Mouse (Mus musculus): ENCODE measurements around the gene Hist1h2af. TPM values are rescaled to one million over a fixed set of nuclear protein-coding genes. Genes with fewer than 3 reads are reported as not detected.

Gene Hist1h2af
- total RNA-seq, 2 experiments from 2014 or later = 1,080 to 1,089 TPM

Other genes with a start within 250 kb of the Hist1h2af start
- gene Zfp322a, start 164.7 kb upstream of the Hist1h2af start, total RNA-seq (2023) = 1 to 10 TPM; 9.4 to 9.9 TPM
- 10 to 100 TPM in 1 of 2 experiments, 1 to 10 TPM in 1; 8.7 to 10.1 TPM for gene Abt1, start 110.0 kb upstream of the Hist1h2af start, total RNA-seq (2023)
- under 1 TPM; 0.11 to 0.29 TPM for gene Btn1a1, start 68.0 kb upstream of the Hist1h2af start, total RNA-seq (2023)
- not detected for gene Btn2a2, start 45.0 kb upstream of the Hist1h2af start, total RNA-seq (2023)
- 1,000 to 10,000 TPM; 1,672 to 1,684 TPM for gene Hist1h4h, start 2.9 kb upstream of the Hist1h2af start, total RNA-seq (2023)
- 100 to 1,000 TPM; 354 to 358 TPM for gene Hist1h3g, start 1.5 kb downstream of the Hist1h2af start, total RNA-seq (2023)
- gene Hist1h2bh, start 9.5 kb downstream of the Hist1h2af start, total RNA-seq (2023) = 100 to 1,000 TPM; 133 to 136 TPM
- gene Hist1h3f, start 10.1 kb downstream of the Hist1h2af start, total RNA-seq (2023) = 100 to 1,000 TPM; 457 to 468 TPM
- 1,000 to 10,000 TPM; 2,366 to 2,514 TPM for gene Hist1h4f, start 17.7 kb downstream of the Hist1h2af start, total RNA-seq (2023)
- gene Hist1h1d, start 19.4 kb downstream of the Hist1h2af start, total RNA-seq (2023) = 100 to 1,000 TPM; 108 to 121 TPM
- gene Hist1h3e, start 28.5 kb downstream of the Hist1h2af start, total RNA-seq (2023) = 100 to 1,000 TPM; 839 to 947 TPM
- 100 to 1,000 TPM; 191 to 199 TPM for gene Hist1h2ae, start 37.3 kb downstream of the Hist1h2af start, total RNA-seq (2023)
- gene Hist1h2bg, start 37.5 kb downstream of the Hist1h2af start, total RNA-seq (2023) = 1,000 to 10,000 TPM; 1,545 to 1,845 TPM
- 1,000 to 10,000 TPM; 1,042 to 1,254 TPM for gene Hist1h2bf, start 40.3 kb downstream of the Hist1h2af start, total RNA-seq (2023)
- gene Hist1h2ad, start 40.5 kb downstream of the Hist1h2af start, total RNA-seq (2023) = 100 to 1,000 TPM; 115 to 121 TPM
- gene Hist1h3d, start 41.9 kb downstream of the Hist1h2af start, total RNA-seq (2023) = 100 to 1,000 TPM; 147 to 159 TPM
- 100 to 1,000 TPM; 726 to 742 TPM for gene Hist1h4d, start 47.7 kb downstream of the Hist1h2af start, total RNA-seq (2023)
- 100 to 1,000 TPM; 103 to 111 TPM for gene Hist1h2be, start 87.2 kb downstream of the Hist1h2af start, total RNA-seq (2023)
- 100 to 1,000 TPM; 779 TPM for gene Hist1h1e, start 88.7 kb downstream of the Hist1h2af start, total RNA-seq (2023)
- 10 to 100 TPM; 48.0 to 51.5 TPM for gene Hist1h2ac, start 150.0 kb downstream of the Hist1h2af start, total RNA-seq (2023)
- gene Hist1h2bc, start 150.3 kb downstream of the Hist1h2af start, total RNA-seq (2023) = 100 to 1,000 TPM in 1 of 2 experiments, 10 to 100 TPM in 1; 97.4 to 109 TPM
- 1 to 10 TPM in 1 of 2 experiments, under 1 TPM in 1; 0.86 to 1.1 TPM for gene Hist1h1t, start 161.9 kb downstream of the Hist1h2af start, total RNA-seq (2023)
- gene Hist1h4c, start 164.5 kb downstream of the Hist1h2af start, total RNA-seq (2023) = 100 to 1,000 TPM; 391 to 419 TPM
- 1 to 10 TPM; 4.2 to 6.6 TPM for gene Hfe, start 176.9 kb downstream of the Hist1h2af start, total RNA-seq (2023)
- gene Hist1h1c, start 204.9 kb downstream of the Hist1h2af start, total RNA-seq (2023) = 1,000 to 10,000 TPM; 1,619 to 1,663 TPM
- gene Hist1h3c, start 211.7 kb downstream of the Hist1h2af start, total RNA-seq (2023) = 100 to 1,000 TPM; 617 to 658 TPM
- 100 to 1,000 TPM; 868 to 875 TPM for gene Hist1h2bb, start 212.8 kb downstream of the Hist1h2af start, total RNA-seq (2023)
- 1,000 to 10,000 TPM; 1,294 to 1,569 TPM for gene Hist1h2ab, start 217.2 kb downstream of the Hist1h2af start, total RNA-seq (2023)
- gene Hist1h3b, start 218.4 kb downstream of the Hist1h2af start, total RNA-seq (2023) = 1,000 to 10,000 TPM; 1,352 to 1,548 TPM
- 100 to 1,000 TPM; 569 to 600 TPM for gene Hist1h4b, start 223.1 kb downstream of the Hist1h2af start, total RNA-seq (2023)
- gene Hist1h4a, start 227.3 kb downstream of the Hist1h2af start, total RNA-seq (2023) = 100 to 1,000 TPM; 541 to 562 TPM
- gene Hist1h3a, start 228.5 kb downstream of the Hist1h2af start, total RNA-seq (2023) = 1,000 to 10,000 TPM in 1 of 2 experiments, 100 to 1,000 TPM in 1; 878 to 1,040 TPM
- 100 to 1,000 TPM; 455 to 460 TPM for gene Hist1h1a, start 229.8 kb downstream of the Hist1h2af start, total RNA-seq (2023)
- not detected for gene Trim38, start 236.0 kb downstream of the Hist1h2af start, total RNA-seq (2023)

All from neutrophil, adult 59 days (primary cell).